Mouse (Mus musculus) layer of hippocampus, adult 11-12 months (tissue): Measurements from ENCODE around the gene Tbx4.

Experiments used
- DNase-seq: peaks from one replicate; pipeline ENCODE4 v3.0.0; 2022; ENCODE audit warnings: low spot score

The Tbx4 gene

DNA sequence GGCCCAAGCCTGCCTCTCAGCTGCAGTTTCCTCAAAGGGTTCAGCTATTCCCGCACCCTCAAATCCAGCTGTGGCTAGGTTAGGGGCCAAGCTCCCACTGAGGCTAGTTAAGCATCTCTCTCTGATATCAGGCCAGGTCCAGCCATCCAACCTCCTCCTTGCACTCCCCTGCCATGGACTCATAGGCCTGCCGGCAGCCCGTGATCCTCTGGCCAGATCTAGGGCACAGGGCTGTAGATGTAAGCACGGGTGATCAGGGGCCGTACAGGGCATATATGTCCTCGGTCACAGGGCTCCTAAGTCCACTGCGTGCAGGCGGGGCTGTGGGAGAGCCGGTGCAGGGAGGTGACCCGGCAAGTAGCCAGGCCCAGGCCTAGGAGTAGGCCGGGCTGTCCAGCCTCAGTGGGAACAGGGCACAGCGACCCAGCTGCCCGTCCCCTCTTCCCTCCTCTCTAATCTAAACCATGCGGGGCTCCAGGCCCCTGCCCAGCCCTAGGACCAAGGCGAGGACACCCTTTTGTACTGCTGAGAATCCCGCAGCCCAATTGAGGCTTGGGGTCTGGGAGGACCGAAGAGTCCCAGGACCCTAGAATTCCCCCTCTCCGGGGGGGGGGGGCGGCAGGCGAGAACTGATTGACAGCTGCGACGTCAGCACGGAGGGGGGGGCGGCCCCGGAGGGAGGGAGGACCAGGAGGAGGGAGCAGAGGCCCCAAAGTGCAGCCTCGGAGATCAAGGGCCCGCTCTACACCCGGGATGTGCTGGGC is at the start of gene Tbx4:
Gene Tbx4, plus strand, starts transcription at position 758 of the 764 bp plus-strand sequence.
- DNase-seq: no peak

DNA sequence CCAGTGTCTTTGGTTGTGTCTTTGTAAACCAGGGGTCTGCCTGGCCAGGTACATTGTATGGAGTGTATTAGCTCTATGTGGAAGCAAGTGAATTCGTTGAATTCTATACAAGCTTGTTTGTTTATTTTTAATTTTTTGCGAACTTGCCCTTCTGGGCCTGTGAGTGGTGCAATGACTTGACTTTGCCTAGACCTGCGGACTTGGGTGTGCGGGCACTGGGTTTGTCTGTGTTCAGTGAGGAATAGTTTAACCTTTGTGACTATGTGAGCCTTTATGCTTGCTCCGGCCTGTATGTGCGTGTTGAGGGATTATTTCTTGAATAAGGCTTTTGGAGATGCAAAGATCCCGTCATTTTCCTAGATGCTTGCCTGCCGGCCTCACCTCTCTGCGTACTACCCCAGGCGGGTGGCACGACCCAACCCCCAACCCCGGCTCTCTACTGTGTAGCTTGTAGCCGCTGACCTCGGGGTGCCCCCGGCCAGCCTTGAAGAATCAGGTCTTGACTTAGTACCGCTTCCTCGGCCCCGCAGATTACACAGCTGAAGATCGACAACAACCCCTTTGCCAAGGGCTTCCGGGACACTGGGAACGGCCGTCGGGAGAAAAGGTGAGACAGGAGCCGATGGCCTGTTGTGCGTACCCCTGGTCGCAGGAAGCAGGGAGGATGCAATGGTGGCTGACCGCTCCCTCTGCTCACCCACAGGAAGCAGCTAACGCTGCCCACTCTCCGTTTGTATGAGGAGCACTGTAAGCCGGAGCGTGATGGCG is 49.5 kb upstream of the Tbx4 start:
- no peak for DNase-seq

DNA sequence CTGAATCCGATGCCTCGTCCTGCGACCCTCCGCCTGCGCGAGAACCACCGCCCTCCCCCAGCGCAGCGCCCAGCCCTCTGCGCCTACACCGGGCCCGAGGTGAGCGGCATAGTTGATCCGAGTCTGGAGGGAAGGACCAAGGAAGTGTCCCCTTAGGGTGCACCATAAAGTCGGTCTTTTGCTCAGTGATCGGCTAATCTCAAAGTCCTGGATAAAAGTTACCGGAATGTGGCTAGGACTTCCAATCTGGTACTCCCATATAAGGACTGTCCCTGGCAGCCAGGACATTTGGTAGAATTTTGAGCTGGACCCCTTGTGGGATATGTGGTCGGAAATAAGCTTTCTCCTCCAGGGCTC is 49.0 kb upstream of the Tbx4 start:
- no peak for DNase-seq

DNA sequence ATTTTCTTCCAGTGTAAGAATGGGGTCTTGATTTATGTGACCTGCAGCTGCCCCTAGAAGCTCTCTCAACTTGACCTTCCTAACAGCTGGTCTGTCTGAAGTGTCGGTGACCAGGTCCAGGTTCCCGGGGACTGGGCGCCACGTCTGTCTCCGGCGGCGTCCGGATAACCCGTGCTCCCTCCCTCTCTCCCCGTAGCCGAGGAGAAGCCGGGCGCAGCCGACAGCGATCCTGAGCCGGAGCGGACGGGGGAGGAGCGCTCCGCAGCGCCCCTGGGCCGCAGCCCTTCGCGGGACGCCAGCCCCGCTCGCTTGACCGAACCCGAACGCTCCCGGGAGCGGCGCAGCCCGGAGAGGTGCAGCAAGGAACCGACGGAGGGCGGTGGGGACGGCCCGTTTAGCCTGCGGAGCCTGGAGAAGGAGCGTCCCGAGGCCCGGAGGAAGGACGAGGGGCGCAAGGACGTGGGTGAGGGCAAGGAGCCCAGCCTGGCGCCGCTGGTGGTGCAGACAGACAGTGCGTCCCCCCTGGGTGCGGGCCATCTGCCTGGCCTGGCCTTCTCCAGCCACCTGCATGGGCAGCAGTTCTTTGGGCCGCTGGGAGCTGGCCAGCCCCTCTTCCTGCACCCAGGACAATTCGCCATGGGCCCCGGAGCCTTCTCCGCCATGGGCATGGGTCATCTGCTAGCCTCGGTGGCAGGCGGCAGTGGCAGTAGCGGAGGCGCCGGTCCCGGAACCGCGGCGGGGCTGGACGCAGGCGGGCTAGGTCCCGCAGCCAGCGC is 48.4 kb upstream of the Tbx4 start:
- DNase-seq: no peak

DNA sequence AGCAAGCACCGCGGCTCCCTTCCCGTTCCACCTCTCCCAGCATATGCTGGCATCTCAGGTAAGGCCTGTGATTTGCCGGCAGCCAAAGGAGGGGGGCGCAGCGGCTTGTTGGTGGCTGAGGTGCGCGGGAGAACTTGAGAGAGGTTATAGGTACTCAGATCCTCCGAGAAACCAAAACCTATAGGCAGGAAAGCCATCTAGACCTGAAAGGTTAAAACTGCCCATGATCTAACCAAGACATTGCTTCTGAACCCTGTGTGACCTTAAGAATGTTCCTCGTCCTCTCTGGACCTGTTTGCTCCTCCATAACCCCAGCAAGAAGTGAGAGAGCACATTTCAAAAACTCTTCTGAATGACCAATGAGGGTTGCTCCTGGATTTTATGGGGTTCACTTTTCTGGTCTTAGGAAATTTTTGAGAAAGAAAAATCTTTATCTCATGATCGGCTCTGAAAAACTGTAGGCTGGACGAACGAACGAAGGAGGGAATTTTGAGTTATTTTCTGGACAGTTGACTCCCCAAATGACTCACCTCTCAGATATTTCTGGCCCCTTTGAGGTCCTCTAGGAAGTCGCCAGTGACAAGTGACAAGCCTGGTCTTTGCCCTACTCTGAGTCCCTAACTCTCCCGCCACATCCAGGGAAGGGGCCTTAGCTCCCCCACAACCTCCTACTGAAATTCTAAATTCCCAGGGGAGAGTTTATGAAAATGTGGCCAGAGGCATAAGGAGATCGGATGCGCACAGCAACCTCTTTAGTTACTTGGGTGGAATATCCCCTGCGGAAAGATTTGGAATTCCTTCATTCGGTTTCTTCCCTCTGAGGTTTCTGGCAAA is 47.6 kb upstream of the Tbx4 start:
- DNase-seq: no peak

DNA sequence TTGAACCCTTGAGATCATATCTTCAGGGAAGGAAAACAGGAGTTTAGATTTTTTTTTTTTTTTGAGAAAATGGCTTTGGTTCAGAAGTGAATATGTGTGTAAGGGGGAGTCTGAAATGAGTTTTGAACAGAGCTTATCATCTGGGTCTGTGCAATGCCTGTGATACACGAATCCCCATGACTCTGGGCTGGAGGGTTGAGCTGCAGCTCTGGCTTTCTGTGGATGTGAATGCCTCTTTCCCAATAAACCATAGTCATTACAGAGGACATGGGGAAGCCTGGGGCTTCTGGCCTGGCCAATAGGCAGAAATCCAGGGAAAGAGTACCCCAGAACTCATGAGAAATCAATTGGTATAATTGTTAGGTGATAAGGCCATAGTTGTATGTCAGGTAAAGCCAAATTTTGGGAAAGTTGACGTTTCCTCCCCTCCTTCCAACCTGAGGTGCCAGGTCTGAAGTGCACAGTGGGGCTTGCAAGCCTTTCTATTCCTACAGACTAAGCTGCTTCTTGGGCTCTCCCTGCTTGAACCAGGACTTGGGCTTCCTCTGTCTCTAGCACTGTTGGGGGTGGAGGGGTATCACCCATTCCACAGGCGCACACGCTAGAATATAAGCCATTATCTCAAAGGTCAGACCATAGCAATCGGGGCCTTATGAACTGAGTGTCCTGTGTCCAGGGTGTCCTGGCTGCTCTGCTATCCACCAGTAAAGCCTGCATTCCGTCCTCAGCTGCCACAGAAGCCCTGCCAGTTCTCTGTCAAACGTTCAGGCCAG is 46.8 kb upstream of the Tbx4 start:
- DNase-seq: no peak

DNA sequence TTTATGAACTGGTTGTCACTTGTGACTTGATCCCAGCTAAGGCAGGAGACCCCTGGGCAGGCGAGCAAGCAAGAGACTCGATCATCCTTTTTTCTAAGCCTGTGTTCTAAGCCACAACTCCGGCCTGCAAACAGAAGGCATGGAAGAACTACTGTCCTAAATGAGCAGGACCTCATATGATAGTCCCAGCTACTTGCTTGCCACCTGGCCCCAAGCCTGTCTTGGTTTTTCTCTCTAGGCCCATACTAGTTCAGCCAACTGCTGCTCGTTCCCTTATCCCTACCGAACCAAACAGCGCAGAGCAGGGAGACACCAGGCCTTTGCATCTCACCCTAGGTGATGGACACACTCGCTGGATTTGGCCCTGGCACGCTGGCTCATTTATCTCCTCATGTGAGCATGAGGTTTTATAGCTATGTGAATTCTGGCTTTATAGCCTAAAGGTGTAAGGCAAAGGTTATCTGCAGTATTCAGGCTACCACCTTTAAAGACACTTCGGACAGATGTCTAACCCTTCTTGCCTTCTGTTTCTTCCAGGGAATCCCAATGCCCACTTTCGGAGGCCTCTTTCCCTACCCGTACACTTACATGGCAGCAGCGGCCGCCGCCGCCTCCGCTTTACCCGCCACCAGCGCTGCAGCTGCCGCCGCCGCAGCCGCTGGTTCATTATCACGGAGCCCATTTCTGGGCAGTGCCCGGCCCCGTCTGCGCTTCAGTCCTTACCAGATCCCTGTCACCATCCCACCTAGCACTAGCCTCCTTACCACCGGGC is 46.0 kb upstream of the Tbx4 start:
- no peak for DNase-seq

DNA sequence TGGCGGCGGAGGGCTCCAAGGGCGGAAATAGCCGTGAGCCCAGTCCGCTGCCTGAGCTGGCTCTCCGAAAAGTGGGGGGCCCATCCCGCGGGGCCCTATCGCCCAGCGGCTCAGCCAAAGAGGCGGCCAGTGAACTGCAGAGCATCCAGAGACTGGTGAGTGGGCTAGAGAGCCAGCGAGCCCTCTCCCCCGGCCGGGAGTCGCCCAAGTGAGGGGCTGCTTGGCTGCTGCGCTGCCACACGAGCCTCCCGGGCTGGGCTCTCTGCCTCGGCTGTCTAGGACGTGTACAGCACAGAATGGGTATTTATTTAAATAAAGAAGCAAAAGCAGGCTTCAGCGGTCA is 45.4 kb upstream of the Tbx4 start:
- no peak for DNase-seq

DNA sequence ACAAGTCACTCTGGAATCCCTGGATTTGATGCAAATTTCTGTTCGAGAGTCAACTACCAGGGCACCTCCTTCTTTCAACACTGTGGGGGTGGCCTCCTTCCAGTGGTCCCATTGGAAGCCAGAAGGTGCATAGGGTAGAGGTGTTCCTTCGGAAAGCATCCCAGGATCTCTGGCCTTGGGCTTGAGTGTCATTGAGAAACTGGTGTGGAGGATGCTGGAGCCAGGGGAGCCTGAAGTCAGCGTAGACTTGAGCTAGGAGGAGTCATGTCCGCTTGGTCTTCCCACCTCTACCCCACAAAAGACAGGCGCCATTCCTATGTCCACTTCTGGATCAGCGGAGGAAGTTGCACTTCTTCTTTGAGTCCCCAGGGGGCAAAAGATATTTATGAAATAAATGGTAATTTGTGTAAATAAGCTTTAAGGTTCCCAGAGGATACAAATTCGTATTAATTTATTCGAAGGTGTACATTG is 45.0 kb upstream of the Tbx4 start:
- no peak for DNase-seq

DNA sequence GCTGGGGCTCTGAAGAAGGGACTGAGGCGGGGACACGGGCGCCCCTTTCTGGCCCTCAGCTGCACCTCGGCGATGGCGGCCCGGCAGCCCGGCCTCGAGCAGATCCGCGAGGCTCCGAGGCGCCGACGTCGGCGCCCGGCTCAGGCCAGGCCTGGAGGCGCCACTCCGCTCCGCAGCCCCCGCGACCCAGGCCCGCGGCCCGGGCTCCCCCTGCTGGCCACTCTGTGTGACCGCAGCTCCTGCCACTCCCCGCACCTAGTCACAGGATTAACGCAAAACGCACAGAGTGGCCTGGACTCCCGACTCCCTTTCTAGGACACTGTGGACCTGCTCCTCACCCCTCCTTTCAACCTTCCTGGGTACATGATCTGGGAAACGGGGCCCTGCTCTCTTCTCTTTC is 44.2 kb upstream of the Tbx4 start:
- no peak for DNase-seq

DNA sequence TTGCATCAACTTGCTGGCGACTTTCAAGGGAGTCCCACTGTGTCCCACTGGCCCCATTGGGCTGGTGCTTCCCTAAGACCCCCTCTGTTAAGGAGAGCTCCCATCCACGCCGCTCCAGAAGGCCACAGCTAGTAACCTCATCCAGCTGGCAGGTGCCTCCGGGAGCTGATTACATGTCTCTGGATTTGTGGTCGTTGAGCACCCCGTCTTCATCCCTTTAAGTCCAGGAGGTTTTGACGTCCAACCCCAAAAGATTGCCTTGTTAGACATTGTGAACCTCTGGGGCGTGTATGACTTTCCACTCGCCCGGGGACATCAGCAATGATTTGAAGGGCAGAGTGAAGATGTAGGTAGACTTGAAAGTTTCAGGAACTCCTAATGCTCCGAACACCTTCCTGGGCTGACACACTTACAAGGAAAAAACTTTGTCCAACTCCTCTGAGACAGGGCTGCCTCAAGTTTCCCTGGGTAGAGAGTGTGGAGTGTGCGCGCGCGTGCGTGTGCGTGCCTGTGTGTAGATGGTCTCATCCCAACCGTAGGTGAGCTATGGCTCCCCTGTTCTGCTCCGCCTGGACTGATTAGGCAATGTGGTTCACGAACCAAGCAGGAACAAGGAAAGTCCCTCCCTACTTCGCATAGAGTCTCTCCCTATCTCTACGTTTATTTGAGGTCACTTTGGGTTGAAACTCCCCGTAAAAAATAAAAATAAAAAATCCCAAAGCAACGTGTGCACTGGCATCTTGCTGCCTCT is 43.5 kb upstream of the Tbx4 start:
- DNase-seq: no peak

DNA sequence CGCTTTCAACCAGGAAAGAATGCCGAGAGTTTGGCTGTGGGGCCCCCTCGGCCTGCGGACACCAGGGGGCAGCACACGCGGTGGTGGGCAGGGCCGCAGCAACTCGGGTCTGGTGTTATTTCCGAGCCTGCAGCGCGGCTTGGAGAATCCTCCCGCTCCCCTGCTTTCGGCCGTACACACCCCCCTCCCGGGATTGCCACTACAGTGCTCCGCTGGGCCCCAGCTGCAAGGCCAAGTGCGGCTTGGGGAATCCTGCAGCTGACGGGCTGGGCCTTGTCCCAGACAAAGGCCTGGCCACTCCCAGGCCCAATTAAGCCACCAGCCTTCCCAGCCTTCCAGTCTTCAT is 42.9 kb upstream of the Tbx4 start:
- peak; percentile 53 for DNase-seq

DNA sequence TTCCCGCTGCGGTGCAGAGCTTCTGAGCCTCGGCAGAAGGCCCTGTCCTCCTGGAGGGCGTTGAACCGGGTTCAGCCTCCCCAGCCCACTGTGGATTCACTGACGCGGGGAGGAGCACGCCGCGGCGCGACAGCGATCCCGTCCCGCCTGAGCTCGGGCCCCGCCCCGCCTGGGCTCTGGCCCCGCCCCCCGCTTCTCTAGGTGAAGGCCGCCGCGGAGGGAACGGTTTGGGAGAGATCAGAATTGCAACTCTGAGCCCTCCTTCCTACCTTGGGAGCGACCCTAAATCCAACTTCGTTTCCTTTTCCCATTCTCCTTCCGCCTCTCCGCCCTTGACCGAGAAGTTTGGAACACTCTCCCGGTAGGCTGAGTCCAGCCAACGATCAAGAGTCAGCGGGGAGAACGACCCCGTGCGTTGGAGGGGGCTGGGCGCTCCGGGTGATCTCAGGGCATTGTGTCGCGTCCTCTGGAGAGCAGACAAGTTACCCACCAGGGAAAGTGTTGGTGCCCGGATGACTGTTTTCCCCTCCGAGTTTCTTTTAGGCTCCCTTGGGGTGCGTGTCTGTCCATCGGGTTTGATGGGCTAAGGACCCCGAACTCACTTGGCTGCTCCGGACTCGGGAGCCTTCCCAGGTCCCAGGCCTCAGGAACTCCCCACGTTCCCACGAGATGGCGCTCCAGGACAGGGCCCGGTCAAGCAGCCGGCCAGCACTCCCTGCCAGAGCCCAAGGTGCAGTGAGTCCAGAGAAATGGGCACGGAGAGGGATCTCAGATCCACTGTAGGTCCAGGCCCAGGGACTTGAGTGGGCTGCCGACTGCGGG is 41.9 kb upstream of the Tbx4 start:
- DNase-seq: peak; percentile 80

DNA sequence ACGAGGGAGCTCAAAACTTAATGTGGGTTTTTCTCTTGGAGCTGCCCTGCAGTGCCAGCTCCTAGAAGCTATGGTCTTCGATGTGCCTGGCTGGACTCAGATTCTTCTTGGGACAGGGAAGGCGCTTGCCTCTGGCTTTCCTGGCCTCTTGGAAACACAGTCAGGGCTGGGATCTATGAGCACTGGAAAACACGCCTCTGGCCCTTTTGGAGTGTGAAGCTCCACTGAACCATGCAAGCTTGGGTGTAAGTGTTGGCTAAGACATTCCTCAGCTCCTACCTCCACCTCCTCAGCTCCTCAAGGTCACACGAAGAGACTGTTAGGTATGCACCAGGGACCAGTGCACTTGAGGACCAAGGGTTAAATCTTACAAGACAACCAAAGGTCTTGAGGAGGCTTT is 41.3 kb upstream of the Tbx4 start:
- no peak for DNase-seq

DNA sequence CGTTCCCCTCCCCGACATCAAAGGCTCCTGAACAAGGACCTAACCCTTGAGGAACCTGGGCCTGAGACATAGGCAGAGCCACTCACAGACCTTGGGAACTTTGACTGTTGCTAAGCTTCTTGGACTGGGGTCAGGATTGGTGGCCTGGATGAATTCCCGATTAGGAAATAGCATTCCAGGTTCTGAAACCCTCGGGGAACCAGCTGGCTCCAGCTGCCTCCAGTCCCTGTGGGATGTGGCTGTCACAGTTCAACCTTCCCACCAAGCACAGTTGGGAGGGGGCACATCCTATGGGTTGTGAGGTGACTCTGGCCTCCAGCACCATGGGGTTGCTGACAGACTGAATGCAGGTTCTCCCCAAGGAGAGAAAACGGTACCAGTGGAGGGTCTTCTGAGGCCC is 40.3 kb upstream of the Tbx4 start:
- no peak for DNase-seq

DNA sequence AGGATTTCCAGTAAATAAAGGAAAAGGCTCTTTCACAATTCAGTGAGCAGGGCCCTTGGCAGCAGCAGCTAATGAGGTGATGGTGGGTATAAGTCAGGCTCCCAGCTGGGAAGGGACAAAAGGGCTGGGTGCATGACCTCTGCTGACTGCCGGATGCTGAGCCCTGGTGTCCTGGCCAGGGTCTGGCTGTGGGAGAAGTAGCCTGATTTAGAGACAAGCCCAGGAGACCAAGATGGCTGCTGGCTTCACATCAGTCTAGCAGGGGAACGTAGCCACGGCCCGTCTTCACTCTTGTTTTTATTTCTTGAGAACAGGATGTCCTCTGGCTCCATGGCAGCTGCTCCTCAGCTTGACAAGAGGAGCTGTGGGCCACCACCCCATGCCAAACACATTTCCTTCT is 39.7 kb upstream of the Tbx4 start:
- DNase-seq: no peak

DNA sequence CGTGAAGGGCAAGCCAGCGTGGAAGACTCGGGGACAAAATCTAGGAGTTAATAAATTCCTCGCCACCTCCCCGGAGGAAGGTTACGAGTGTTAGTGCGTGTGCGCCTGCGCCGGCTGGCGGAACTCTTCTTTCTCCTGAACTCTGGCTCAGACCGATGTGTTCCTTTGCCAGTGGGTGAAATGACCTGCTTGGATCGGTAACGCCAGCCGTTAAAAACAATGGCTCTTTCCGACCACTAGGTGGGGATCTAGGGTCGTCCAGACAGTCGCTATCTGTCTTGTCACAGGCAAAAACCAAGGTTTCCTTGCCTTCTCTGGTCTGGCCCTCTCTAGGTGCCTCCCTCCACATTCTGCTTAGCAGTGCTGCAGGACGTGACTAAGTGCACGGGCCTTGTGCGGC is 37.2 kb upstream of the Tbx4 start:
- no peak for DNase-seq

DNA sequence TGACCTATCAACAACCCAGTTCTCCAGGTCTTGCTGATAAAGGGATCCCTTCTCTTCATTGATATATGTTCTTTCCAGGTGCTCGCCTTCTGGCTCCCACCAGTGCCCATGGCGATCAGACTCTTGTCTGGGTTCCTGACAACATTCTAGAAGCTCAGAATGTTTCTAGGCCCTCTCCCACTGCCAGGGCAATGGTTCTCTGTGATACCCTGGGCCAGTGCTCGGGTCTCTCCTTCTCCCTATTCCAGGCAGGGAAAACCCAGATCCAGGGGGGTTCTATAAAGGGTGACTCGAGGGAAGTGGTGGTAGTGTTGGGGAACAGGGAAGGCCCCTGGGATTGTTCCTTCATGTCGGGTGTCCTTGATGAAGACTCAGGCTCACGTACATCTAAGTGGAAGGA is 36.0 kb upstream of the Tbx4 start, which contains the start of gene Gm11444:
Gene Gm11444, minus strand, starts transcription at position 101 of the 400 bp plus-strand sequence.
- no peak for DNase-seq

DNA sequence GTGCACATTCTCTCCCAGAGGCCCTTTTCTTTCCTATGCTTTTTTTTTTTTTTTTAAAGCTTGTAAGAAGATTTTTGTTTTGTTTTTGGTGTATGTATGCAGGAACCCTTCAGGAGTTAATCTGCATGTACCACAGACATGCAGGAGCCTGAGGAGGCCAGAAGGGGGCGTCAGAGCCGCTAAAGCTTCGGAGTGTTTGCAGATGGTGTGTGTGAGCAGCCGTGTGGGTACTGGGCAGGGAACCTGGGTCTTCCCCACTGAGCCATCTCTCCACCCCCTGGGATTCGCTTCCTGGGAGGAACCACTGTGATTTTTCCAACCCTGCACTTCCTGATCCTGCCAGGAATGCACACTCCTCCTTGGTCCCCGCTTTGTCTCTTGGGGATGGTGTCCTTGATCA is 35.5 kb upstream of the Tbx4 start:
- no peak for DNase-seq
